Mouse (Mus musculus) ES-E14 (cell line): Measurements from ENCODE around the gene Tdrkh. TPM values are rescaled to one million over a fixed set of nuclear protein-coding genes. Genes with fewer than 3 reads are reported as not detected.

Source experiments
- DNase-seq: peaks from one replicate; pipeline ENCODE4 v3.0.0-alpha.2; 2013; ENCODE audit warnings: low read depth, low spot score
- H3K27ac ChIP-seq: 2 replicates; pipeline ENCODE4 v1.5.1; 2012; ENCODE audit warnings: low read depth, mild to moderate bottlenecking, low read length, moderate library complexity, mixed read lengths; ENCODE audit not compliant: poor library complexity, insufficient read depth, severe bottlenecking
- H3K36me3 ChIP-seq: 2 replicates; pipeline ENCODE4 v1.6.1; 2012; ENCODE audit warnings: mild to moderate bottlenecking, low read length, moderate library complexity, mixed read lengths; ENCODE audit not compliant: control insufficient read depth, poor library complexity, insufficient read depth, severe bottlenecking
- H3K4me1 ChIP-seq, 2 experiments: fragments of 150-350 bp in 1 of 2; sonication (generic) in 1 of 2; 2 replicates each; pipeline ENCODE4 v1.6.1; 2012; ENCODE audit warnings: low read length in 2 of 2, mild to moderate bottlenecking in 1 of 2, mixed read lengths in 1 of 2; ENCODE audit not compliant: control insufficient read depth in 2 of 2, insufficient read depth in 2 of 2, poor library complexity in 1 of 2
- H3K4me3 ChIP-seq, 2 experiments: fragments of 150-350 bp in 1 of 2; sonication (generic) in 1 of 2; 2 replicates each; pipeline ENCODE4 v1.5.1; 2012; ENCODE audit warnings: low read length in 2 of 2, low read depth in 1 of 2, mild to moderate bottlenecking in 1 of 2, mixed read lengths in 1 of 2; ENCODE audit not compliant: insufficient read depth in 1 of 2, poor library complexity in 1 of 2, severe bottlenecking in 1 of 2
- H3K9ac ChIP-seq: 2 replicates; pipeline ENCODE4 v1.6.1; 2012; ENCODE audit warnings: low read depth, mild to moderate bottlenecking, low read length, mixed read lengths; ENCODE audit not compliant: poor library complexity, insufficient read depth, severe bottlenecking
- H3K9me3 ChIP-seq: fragments of 150-350 bp; sonication (generic); 2 replicates; pipeline ENCODE4 v1.6.1; 2012; ENCODE audit warnings: low read depth, mild to moderate bottlenecking, low read length; ENCODE audit not compliant: control insufficient read depth, insufficient read depth
- CHD2 ChIP-seq: IDR thresholded peaks from 2 replicates; pipeline ENCODE4 v1.6.1; 2014; ENCODE audit warnings: mild to moderate bottlenecking, low read depth, low read length, inconsistent platforms
- HCFC1 ChIP-seq: IDR thresholded peaks from 2 replicates; pipeline ENCODE4 v1.6.1; 2012; ENCODE audit warnings: low read length, inconsistent platforms, borderline replicate concordance; ENCODE audit not compliant: insufficient read depth
- MAFK ChIP-seq: IDR thresholded peaks from 2 replicates; pipeline ENCODE4 v1.6.1; 2014; ENCODE audit warnings: mild to moderate bottlenecking, low read depth, low read length, inconsistent platforms; ENCODE audit not compliant: insufficient read depth
- ZC3H11A ChIP-seq: IDR thresholded peaks from 2 replicates; pipeline ENCODE4 v1.6.1; 2012; ENCODE audit warnings: low read depth, mild to moderate bottlenecking, inconsistent platforms, low read length, borderline replicate concordance
- ZNF384 ChIP-seq: IDR thresholded peaks from 2 replicates; pipeline ENCODE4 v1.6.1; 2012; ENCODE audit warnings: low read depth, low read length, inconsistent platforms
- in situ Hi-C, 2 experiments: fragments of 600-800 bp; cut with MboI; formaldehyde crosslinking; loops; one replicate each; pipeline ENCODE4 v1.15.1; 2025; ENCODE audit warnings: low sequenced_read_pairs in 2 of 2, inconsistent platforms in 1 of 2; ENCODE audit not compliant: unreplicated experiment in 2 of 2
- total RNA-seq: library from RNA; depleted of rRNA; stranded (reverse); fragments of 300-350 nt; gene quantifications from 2 replicates; pipeline ENCODE4 v1.2.3, GENCODE M21; 2012; rRNA removed

Gene Tdrkh
- total RNA-seq, 1 experiment, result 3.4 TPM

DNA sequence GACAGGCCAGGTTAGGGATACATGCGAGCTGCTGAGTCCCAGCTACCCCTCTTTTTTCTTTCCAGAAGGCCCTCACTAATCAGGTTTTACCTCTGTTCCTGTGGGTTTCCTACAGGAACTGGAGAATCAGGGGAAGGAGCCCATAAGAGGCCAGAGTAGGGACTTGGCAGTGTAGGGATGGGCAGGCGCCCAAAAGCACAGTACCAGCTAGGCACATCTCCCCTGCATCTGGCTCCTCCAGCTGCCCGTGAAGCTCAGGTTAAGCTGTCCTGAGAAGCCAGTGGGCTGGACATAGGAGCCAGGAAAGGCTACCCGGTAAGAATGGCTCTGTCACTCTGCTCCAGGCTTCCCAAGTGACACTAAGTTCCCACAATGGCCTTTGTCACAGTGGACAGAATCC is 68.4 kb downstream of the Tdrkh start:
- Histone ChIP-seq H3K27ac (no peak overlapping the region), H3K9ac (no peak overlapping the region), H3K4me3 (no peak overlapping the region), H3K9me3 (no peaks in the 10 kb centered on the region), H3K36me3 (no peaks in the 10 kb centered on the region), H3K4me1 (peaks cover 2 to 13% of the 10 kb centered on the region in 2 experiments; a peak in 1 of 4 replicates)
- TF ChIP-seq HCFC1 (no peak), ZNF384 (no peak), MAFK (no peak), ZC3H11A (no peak)
- no peak for DNase-seq
- in situ Hi-C loops, result no loop called here

DNA sequence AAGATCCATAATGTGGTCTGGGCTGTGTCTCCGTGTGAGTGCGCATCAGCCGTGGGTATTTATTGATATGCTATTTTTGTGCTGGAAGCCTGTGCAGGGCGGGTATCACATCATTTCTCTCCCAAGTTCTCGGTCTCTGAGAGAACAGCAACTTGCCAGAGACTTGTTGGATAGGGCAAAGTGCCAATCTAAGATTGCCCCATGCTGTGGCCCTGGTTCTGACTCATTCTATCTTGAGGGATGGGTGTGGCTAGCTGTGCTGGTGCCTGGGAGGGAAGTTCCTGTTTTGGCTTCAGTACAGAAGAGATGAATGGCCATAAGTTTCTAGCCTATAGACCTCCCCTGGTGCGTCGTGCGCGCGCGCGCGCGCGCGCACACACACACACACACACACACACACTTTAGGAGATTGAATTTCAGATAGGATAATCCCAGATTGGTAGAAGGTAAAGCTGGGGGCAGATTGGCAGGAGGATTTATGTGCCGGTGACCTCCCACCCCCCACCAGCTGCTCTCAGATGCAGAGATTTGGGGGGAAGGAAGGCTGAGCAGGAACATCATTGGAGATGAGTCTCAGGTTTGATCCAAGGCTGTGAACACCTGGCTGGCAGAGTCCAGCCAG is 69.8 kb downstream of the Tdrkh start:
- Histone ChIP-seq H3K4me1 (peaks cover 2 to 14% of the 10 kb centered on the region in 2 experiments; a peak in 1 of 4 replicates), H3K36me3 (no peaks in the 10 kb centered on the region), H3K4me3 (no peak overlapping the region), H3K27ac (no peak overlapping the region), H3K9me3 (no peaks in the 10 kb centered on the region), H3K9ac (no peak overlapping the region)
- DNase-seq, result no peak
- in situ Hi-C loops, result no loop called here
- TF ChIP-seq HCFC1 (no peak), MAFK (no peak), ZC3H11A (no peak), CHD2 (no peak), ZNF384 (no peak)

- no peaks in the 10 kb centered on the region for H3K9me3 ChIP-seq
- H3K27ac ChIP-seq, result no peak overlapping the region
- in situ Hi-C loops, result no loop called here
- no peaks in the 10 kb centered on the region for H3K36me3 ChIP-seq
- no peak overlapping the region for H3K9ac ChIP-seq
- no peak overlapping the region for H3K4me3 ChIP-seq
- peaks cover 2 to 14% of the 10 kb centered on the region in 2 experiments; a peak in 1 of 4 replicates for H3K4me1 ChIP-seq
- DNase-seq, result no peak
- TF ChIP-seq MAFK (no peak), ZNF384 (no peak), CHD2 (no peak), ZC3H11A (no peak), HCFC1 (no peak)
Measured at GRCm38 (mm10) chr3:94483790-94484439, 70.8 kb downstream of the Tdrkh start.

Other genes starting within 250 kb of the Tdrkh start
- 0.48 and 1.4 TPM in 2 replicates for gene Gm10696, start 235.1 kb upstream of the Tdrkh start, total RNA-seq
- gene Gm5286, start 216.6 kb upstream of the Tdrkh start, total RNA-seq, result 1.4 and 2.4 TPM in 2 replicates
- 3.0 and 3.4 TPM in 2 replicates for gene Gm4778, start 149.2 kb upstream of the Tdrkh start, total RNA-seq
- 1.5 and 3.0 TPM in 2 replicates for gene Them4, start 103.2 kb upstream of the Tdrkh start, total RNA-seq
- 0.36 and 0.53 TPM in 2 replicates for gene Them5, start 71.2 kb upstream of the Tdrkh start, total RNA-seq
- gene C2cd4d, start 50.8 kb upstream of the Tdrkh start, total RNA-seq, result not detected in 2 replicates
- 0.21 TPM in 1 of 2 replicates, not detected in the other for gene Rorc, start 40.5 kb upstream of the Tdrkh start, total RNA-seq
- not detected in 2 replicates for gene Lingo4, start 14.8 kb upstream of the Tdrkh start, total RNA-seq
- 39.0 and 53.0 TPM in 2 replicates for gene Mrpl9, start 30.0 kb downstream of the Tdrkh start, total RNA-seq
- 0.36 and 0.48 TPM in 2 replicates for gene Oaz3, start 30.6 kb downstream of the Tdrkh start, total RNA-seq
- gene Celf3, start 65.0 kb downstream of the Tdrkh start, total RNA-seq, result 0.27 and 0.42 TPM in 2 replicates
- not detected in 2 replicates for gene Riiad1, start 67.1 kb downstream of the Tdrkh start, total RNA-seq
- 29.1 and 33.1 TPM in 2 replicates for gene Snx27, start 169.4 kb downstream of the Tdrkh start, total RNA-seq
- gene Gm10972, start 229.8 kb downstream of the Tdrkh start, total RNA-seq, result not detected in 2 replicates
- gene Tuft1, start 245.6 kb downstream of the Tdrkh start, total RNA-seq, result 6.7 and 7.5 TPM in 2 replicates